Mouse (Mus musculus) midbrain, embryonic 12.5 days (tissue): ENCODE data around the gene Lsm14a. TPM values are rescaled to one million over a fixed set of nuclear protein-coding genes. Genes with fewer than 3 reads are reported as not detected.
"Not testable (repeated sequence)": the region's sequence is repeated elsewhere in the genome, so short reads cannot be mapped to it uniquely, and the experiment has no call there.

Source experiments
- ATAC-seq: fragments of 200-750 bp; cut with Nextera tagmentation; 2 replicates; pipeline ENCODE4 v1.8.0; 2017; ENCODE audit warnings: low read depth, moderate TSS enrichment, moderate library complexity; ENCODE audit not compliant: low FRiP score
- H3K27ac ChIP-seq: fragments of 300-500 bp; sonication (generic); replicated peaks from 2 replicates; pipeline ENCODE4 v1.5.1; 2016; ENCODE audit warnings: mild to moderate bottlenecking
- H3K27me3 ChIP-seq: fragments of 300-500 bp; sonication (generic); 2 replicates; pipeline ENCODE4 v1.6.1; 2016; ENCODE audit warnings: mild to moderate bottlenecking
- H3K36me3 ChIP-seq: fragments of 300-500 bp; sonication (generic); 2 replicates; pipeline ENCODE4 v1.6.1; 2016
- H3K4me1 ChIP-seq: fragments of 300-500 bp; sonication (generic); 2 replicates; pipeline ENCODE4 v1.6.1; 2016
- H3K4me2 ChIP-seq: fragments of 300-500 bp; sonication (generic); replicated peaks from 2 replicates; pipeline ENCODE4 v1.6.1; 2016; ENCODE audit warnings: mild to moderate bottlenecking, moderate library complexity
- H3K4me3 ChIP-seq: fragments of 300-500 bp; sonication (generic); 2 replicates; pipeline ENCODE4 v1.5.1; 2016; ENCODE audit warnings: mild to moderate bottlenecking
- H3K9ac ChIP-seq: fragments of 300-500 bp; sonication (generic); replicated peaks from 2 replicates; pipeline ENCODE4 v1.6.1; 2016; ENCODE audit warnings: mild to moderate bottlenecking, moderate library complexity
- H3K9me3 ChIP-seq: fragments of 300-500 bp; sonication (generic); 2 replicates; pipeline ENCODE4 v1.6.1; 2016; ENCODE audit warnings: mild to moderate bottlenecking
- WGBS: fragments of 180-500 bp; shearing (Covaris S2); methylation state at CpG from one replicate; pipeline ENCODE4 v1.1.7; 2016; 5-methylcytosine and 5-hydroxymethylcytosine counted together
- polyA plus RNA-seq: library from polyadenylated mRNA; unstranded; fragments of >200 nt; fragmentation: Nextera tagmentation; extraction: Ambion mirVana; gene quantifications from 2 replicates; pipeline ENCODE4 v1.2.1, GENCODE M21; 2016

The Lsm14a gene
- polyA plus RNA-seq, 1 experiment from 2014 or later: 117 TPM

- H3K27me3 ChIP-seq: no peaks in the 10 kb centered on the region
- no peak for ATAC-seq
- peaks cover 88% of the 10 kb centered on the region for H3K36me3 ChIP-seq
- WGBS: 83% methylated on average over 1 of the region's 1 CpGs
- H3K4me2 ChIP-seq: no peak overlapping the region
- no peaks in the 10 kb centered on the region for H3K9me3 ChIP-seq
- no peak overlapping the region for H3K27ac ChIP-seq
- no peak overlapping the region for H3K9ac ChIP-seq
- no peaks in the 10 kb centered on the region for H3K4me1 ChIP-seq
- H3K4me3 ChIP-seq: no peak overlapping the region
Measured at GRCm38 (mm10) chr7:34351997-34352396, 41.1 kb downstream of the Lsm14a start.

DNA sequence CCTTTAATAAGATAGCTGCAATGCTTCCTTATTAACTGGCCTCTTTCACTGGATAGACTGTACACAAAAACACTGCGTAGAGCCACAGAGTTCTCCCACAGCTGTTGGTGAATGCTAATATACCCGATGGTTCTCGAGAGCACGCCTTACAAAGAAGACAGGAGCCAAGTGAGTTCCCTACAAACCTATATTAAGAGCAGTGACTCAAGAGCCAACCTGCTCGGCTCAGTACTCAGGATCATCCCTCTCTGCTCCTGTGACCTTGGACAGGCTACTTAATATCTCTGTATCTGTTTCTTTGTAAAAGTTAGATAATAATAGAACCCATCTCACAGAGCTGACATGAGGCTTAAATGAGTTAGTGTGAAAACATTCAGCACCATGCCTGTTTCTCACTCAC, 42.9 kb downstream of the Lsm14a start:
- Histone ChIP-seq H3K4me1 (no peaks in the 10 kb centered on the region), H3K27ac (no peak overlapping the region), H3K4me3 (no peak overlapping the region), H3K36me3 (peaks cover 93% of the 10 kb centered on the region), H3K27me3 (no peaks in the 10 kb centered on the region), H3K9me3 (no peaks in the 10 kb centered on the region), H3K4me2 (no peak overlapping the region), H3K9ac (no peak overlapping the region)
- ATAC-seq: no peak
- WGBS: 95% methylated on average over 5 of the region's 5 CpGs

DNA sequence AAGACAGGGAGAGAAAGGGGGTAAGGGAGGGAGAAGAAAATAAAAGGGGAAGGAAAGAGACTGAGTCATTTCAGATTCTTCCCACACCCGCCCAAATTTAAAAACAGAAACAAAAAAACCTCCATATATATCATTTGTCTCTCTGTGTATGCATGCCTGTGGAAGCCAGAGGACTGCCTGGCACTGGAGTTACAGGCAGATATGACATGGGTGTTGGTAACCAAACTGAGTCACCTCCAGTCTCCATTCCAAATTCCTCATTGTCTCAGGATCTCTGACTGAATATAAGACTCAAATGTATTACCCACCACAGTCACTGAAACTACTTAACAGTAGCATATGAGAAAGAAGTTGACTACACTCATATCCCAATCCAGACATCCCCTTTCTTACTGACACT, 45.1 kb downstream of the Lsm14a start:
- no peak overlapping the region for H3K4me3 ChIP-seq
- no peak overlapping the region for H3K9ac ChIP-seq
- ATAC-seq: no peak
- H3K4me1 ChIP-seq: no peaks in the 10 kb centered on the region
- H3K4me2 ChIP-seq: no peak overlapping the region
- H3K27me3 ChIP-seq: no peaks in the 10 kb centered on the region
- 75% methylated on average over 1 of the region's 1 CpGs for WGBS
- H3K27ac ChIP-seq: no peak overlapping the region
- H3K9me3 ChIP-seq: no peaks in the 10 kb centered on the region
- peaks cover 92% of the 10 kb centered on the region for H3K36me3 ChIP-seq

DNA sequence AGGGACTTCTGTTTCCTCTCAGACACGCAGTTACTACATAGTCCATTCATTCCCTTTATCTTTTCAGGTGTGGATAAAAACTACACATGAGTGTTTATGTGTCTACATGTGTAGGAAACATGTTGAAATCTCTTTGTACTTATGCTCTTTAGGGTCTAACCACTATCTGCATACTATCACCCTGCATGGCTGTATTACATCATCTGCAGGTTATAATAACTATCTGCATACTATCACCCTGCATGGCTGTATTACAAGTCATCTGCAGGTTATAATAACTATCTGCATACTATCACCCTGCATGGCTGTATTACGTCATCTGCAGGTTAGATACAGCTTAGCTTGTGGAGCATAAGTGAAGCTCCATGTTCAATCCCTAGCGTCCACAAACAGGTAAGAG, 46.1 kb downstream of the Lsm14a start:
- no peaks in the 10 kb centered on the region for H3K27me3 ChIP-seq
- no peak for ATAC-seq
- H3K9ac ChIP-seq: no peak overlapping the region
- peaks cover 92% of the 10 kb centered on the region for H3K36me3 ChIP-seq
- H3K4me3 ChIP-seq: no peak overlapping the region
- no peaks in the 10 kb centered on the region for H3K9me3 ChIP-seq
- H3K4me2 ChIP-seq: no peak overlapping the region
- H3K4me1 ChIP-seq: no peaks in the 10 kb centered on the region
- no peak overlapping the region for H3K27ac ChIP-seq
- 93% methylated on average over 3 of the region's 3 CpGs for WGBS

- H3K4me2 ChIP-seq: no peak overlapping the region
- H3K36me3 ChIP-seq: peaks cover 92% of the 10 kb centered on the region
- H3K4me3 ChIP-seq: no peak overlapping the region
- no peaks in the 10 kb centered on the region for H3K27me3 ChIP-seq
- no peaks in the 10 kb centered on the region for H3K4me1 ChIP-seq
- H3K9ac ChIP-seq: no peak overlapping the region
- no peak overlapping the region for H3K27ac ChIP-seq
- 96% methylated on average over 4 of the region's 4 CpGs for WGBS
- H3K9me3 ChIP-seq: no peaks in the 10 kb centered on the region
- no peak for ATAC-seq
Measured at GRCm38 (mm10) chr7:34346505-34346904, 46.6 kb downstream of the Lsm14a start.

DNA sequence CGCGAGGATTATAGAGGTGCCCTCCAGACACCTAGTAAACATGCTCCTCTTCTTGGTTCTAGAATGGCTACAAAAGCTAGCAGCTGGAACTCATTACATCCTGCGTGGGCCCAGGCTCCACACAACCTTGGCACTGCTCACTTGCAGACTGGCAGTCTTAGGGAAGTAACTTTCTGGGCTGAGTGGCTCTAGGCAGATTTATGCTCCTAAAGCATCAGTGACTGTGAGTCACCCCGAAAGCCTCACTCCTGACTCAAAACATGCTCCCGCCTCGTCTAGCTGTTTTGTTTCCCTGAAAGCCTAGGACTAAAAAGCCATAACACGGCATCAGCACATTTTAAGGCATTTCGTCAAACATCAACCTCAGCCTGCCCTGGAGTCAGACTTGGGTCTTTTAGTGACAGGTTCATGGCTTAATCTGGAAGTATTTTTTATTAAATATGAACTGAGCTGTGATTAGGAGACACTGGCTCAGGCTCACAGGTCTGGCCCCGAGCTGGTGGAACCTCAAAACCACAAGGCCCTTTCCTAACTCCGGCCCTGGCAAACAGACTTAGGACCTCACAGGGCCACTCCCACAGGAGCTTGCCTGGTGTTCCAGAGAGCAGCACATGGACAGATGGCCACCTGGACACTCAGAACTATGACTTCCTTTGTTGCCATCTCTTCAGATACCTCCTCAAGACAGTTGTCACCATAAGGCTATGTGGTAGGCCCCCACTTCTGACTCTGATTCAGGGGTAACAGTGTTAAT, 50.9 kb downstream of the Lsm14a start:
- WGBS: 95% methylated on average over 10 of the region's 10 CpGs
- H3K9me3 ChIP-seq: no peaks in the 10 kb centered on the region
- ATAC-seq: no peak
- H3K4me2 ChIP-seq: no peak overlapping the region
- H3K4me3 ChIP-seq: no peak overlapping the region
- peaks cover 69% of the 10 kb centered on the region for H3K36me3 ChIP-seq
- H3K27me3 ChIP-seq: no peaks in the 10 kb centered on the region
- no peak overlapping the region for H3K9ac ChIP-seq
- H3K27ac ChIP-seq: no peak overlapping the region
- H3K4me1 ChIP-seq: no peaks in the 10 kb centered on the region

DNA sequence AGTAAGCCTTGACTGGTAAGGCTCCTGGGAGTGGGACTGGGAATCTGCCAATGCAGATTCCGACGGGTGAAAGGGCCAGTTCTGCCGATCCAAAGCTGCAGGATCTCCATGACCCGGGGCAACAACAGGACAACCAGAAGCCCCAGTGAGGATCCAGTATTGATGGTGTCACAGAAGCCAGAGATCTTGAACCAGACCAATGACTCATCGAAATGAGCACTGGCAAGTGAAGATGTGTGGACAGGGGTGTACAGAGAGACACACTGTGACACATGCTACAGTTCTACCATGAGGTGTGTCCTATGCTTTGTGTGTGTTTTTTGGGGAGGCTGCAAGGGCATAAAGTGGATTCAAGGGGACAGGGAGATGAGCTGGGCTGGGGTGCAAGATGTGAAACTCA, 52.3 kb downstream of the Lsm14a start:
- Histone ChIP-seq H3K27me3 (no peaks in the 10 kb centered on the region), H3K4me1 (no peaks in the 10 kb centered on the region), H3K4me2 (no peak overlapping the region), H3K9ac (no peak overlapping the region), H3K27ac (no peak overlapping the region), H3K4me3 (no peak overlapping the region), H3K36me3 (peaks cover 59% of the 10 kb centered on the region), H3K9me3 (peaks cover 2% of the 10 kb centered on the region; the same call in 1 of the 2 replicates)
- 96% methylated on average over 5 of the region's 5 CpGs for WGBS
- no peak for ATAC-seq

- Histone ChIP-seq H3K36me3 (peaks cover 44% of the 10 kb centered on the region), H3K9ac (no peak overlapping the region), H3K4me1 (no peaks in the 10 kb centered on the region), H3K27me3 (no peaks in the 10 kb centered on the region), H3K27ac (no peak overlapping the region), H3K4me2 (no peak overlapping the region), H3K4me3 (no peak overlapping the region), H3K9me3 (peaks cover 2% of the 10 kb centered on the region; the same call in 1 of the 2 replicates)
- 91% methylated on average over 5 of the region's 5 CpGs for WGBS
- no peak for ATAC-seq
Measured at GRCm38 (mm10) chr7:34339164-34339489, 54.0 kb downstream of the Lsm14a start.

DNA sequence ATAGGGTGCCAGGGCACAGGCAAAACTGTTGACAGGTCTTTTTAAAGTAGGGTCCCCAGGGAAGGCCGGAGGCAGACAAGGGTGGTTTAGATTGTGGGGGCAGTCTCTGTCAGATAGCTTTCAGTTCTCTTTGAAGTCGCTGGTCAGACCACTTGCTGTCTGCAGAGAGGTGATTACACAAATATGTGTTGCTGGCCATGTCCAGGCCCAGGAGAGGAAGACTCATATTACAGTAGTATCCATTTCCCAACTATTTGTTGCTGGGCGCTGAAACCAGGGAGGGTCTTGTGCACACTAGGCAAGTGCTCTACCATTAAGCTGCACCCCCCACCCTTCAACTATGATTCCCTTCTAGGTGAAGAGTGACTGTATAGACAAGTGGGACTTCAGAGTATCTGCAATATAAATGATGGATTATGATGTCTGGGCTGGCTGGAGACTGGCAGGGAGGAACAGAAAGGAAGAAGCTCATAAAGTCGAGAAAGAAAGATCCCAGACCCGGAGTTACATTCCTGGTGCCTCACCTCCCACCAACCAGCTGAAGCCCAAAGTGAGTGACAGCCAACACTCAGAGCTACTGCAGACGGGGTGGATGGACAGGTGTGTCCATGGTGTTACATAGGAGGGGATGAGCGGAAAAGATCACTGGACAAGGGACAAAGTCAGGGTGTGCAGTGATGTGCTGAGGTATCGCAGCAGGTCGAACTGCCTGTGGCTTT, 54.5 kb downstream of the Lsm14a start:
- no peak overlapping the region for H3K4me3 ChIP-seq
- peaks cover 39% of the 10 kb centered on the region for H3K36me3 ChIP-seq
- no peak overlapping the region for H3K4me2 ChIP-seq
- H3K4me1 ChIP-seq: no peaks in the 10 kb centered on the region
- WGBS: 86% methylated on average over 9 of the region's 9 CpGs
- H3K27me3 ChIP-seq: no peaks in the 10 kb centered on the region
- ATAC-seq: no peak
- peaks cover 2% of the 10 kb centered on the region; the same call in 1 of the 2 replicates for H3K9me3 ChIP-seq
- no peak overlapping the region for H3K27ac ChIP-seq
- no peak overlapping the region for H3K9ac ChIP-seq

GRCm38 (mm10) chr7:34337268-34337667, 55.8 kb downstream of the Lsm14a start:
- WGBS: 100% methylated on average over 2 of the region's 2 CpGs
- Histone ChIP-seq H3K27ac (no peak overlapping the region), H3K36me3 (peaks cover 25% of the 10 kb centered on the region), H3K9me3 (peaks cover 2% of the 10 kb centered on the region; the same call in 1 of the 2 replicates), H3K4me2 (no peak overlapping the region), H3K4me3 (no peak overlapping the region), H3K9ac (no peak overlapping the region), H3K27me3 (no peaks in the 10 kb centered on the region), H3K4me1 (no peaks in the 10 kb centered on the region)
- no peak for ATAC-seq

DNA sequence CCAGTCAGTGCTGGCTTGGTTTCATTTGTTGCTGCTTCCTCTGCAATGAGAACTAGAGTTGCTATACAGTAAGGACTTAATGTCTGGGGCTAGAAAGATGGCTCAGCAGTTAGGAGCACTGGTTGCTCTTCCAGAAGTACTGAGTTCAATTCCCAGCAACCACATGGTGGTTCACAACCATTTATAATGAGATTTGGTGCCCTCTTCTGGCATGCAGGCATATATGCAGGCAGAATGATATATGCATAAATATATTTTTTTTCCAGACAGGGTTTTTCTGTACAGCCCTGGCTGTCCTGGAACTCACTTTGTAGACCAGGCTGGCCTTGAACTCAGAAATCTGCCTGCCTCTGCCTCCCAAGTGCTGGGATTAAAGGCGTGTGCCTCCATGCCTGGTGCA, 56.6 kb downstream of the Lsm14a start:
- H3K27ac ChIP-seq, ATAC-seq: not testable (repeated sequence)
- WGBS: 83% methylated on average over 1 of the region's 1 CpGs

GRCm38 (mm10) chr7:34327493-34327892, 65.6 kb downstream of the Lsm14a start:
- H3K9me3 ChIP-seq: no peaks in the 10 kb centered on the region; the same call in 1 of the 2 replicates
- H3K9ac ChIP-seq: no peak overlapping the region
- H3K27ac ChIP-seq: no peak overlapping the region
- H3K4me2 ChIP-seq: no peak overlapping the region
- H3K4me3 ChIP-seq: no peak overlapping the region
- WGBS: 69% methylated on average over 3 of the region's 3 CpGs
- no peaks in the 10 kb centered on the region for H3K4me1 ChIP-seq
- no peaks in the 10 kb centered on the region for H3K27me3 ChIP-seq
- no peak for ATAC-seq
- no peaks in the 10 kb centered on the region for H3K36me3 ChIP-seq

More for the DNA sequence above, 56.6 kb downstream of the Lsm14a start:
- not testable (repeated sequence) for H3K4me1 ChIP-seq, H3K4me3 ChIP-seq, H3K9ac ChIP-seq, H3K4me2 ChIP-seq, H3K9me3 ChIP-seq, H3K27me3 ChIP-seq
- H3K36me3 ChIP-seq: peaks cover 20% of the 10 kb centered on the region
